Mouse (Mus musculus) kidney, embryonic 14.5 days (tissue): ENCODE results near the gene Sult3a1. TPM values are rescaled to one million over a fixed set of nuclear protein-coding genes. Genes with fewer than 3 reads are reported as not detected.
"Not testable (repeated sequence)": the region's sequence is repeated elsewhere in the genome, so short reads cannot be mapped to it uniquely, and the experiment has no call there.

Source experiments
- ATAC-seq: fragments of 200-750 bp; cut with Nextera tagmentation; 2 replicates; pipeline ENCODE4 v1.8.0; 2017; ENCODE audit warnings: moderate number of reproducible peaks, mild to moderate bottlenecking, moderate TSS enrichment, moderate library complexity; ENCODE audit not compliant: low FRiP score, low TSS enrichment
- H3K27ac ChIP-seq: fragments of 300-500 bp; sonication (generic); 2 replicates; pipeline ENCODE4 v1.5.1; 2014; ENCODE audit warnings: low read depth, mild to moderate bottlenecking, low read length, moderate library complexity, mixed read lengths
- H3K27me3 ChIP-seq: fragments of 300-500 bp; sonication (generic); 2 replicates; pipeline ENCODE4 v1.6.1; 2014; ENCODE audit warnings: mild to moderate bottlenecking, low read length; ENCODE audit not compliant: control insufficient read depth, insufficient read depth
- H3K36me3 ChIP-seq: fragments of 300-500 bp; sonication (generic); 2 replicates; pipeline ENCODE4 v1.6.1; 2014; ENCODE audit warnings: low read length, mixed read lengths; ENCODE audit not compliant: control insufficient read depth, insufficient read depth
- H3K4me1 ChIP-seq: fragments of 300-500 bp; sonication (generic); 2 replicates; pipeline ENCODE4 v1.6.1; 2014; ENCODE audit warnings: low read length, mixed read lengths; ENCODE audit not compliant: control insufficient read depth, insufficient read depth
- H3K4me2 ChIP-seq: fragments of 300-500 bp; sonication (generic); replicated peaks from 2 replicates; pipeline ENCODE4 v1.6.1; 2014; ENCODE audit warnings: low read depth, mild to moderate bottlenecking, low read length
- H3K4me3 ChIP-seq: fragments of 300-500 bp; sonication (generic); 2 replicates; pipeline ENCODE4 v1.5.1; 2014; ENCODE audit warnings: mild to moderate bottlenecking, low read length
- H3K9ac ChIP-seq: fragments of 300-500 bp; sonication (generic); 2 replicates; pipeline ENCODE4 v1.6.1; 2014; ENCODE audit warnings: low read depth, mild to moderate bottlenecking, low read length, moderate library complexity
- H3K9me3 ChIP-seq: fragments of 300-500 bp; sonication (generic); 2 replicates; pipeline ENCODE4 v1.6.1; 2016; ENCODE audit warnings: low read length; ENCODE audit not compliant: control insufficient read depth
- WGBS: fragments of 180-500 bp; shearing (Covaris S2); extraction: QIAGEN DNeasy Blood & Tissue Kit; methylation state at CpG from one replicate; pipeline ENCODE4 v1.1.7; 2014; 5-methylcytosine and 5-hydroxymethylcytosine counted together
- polyA plus RNA-seq: library from polyadenylated mRNA; unstranded; fragments of >200 nt; fragmentation: Nextera tagmentation; extraction: Ambion mirVana; gene quantifications from 2 replicates; pipeline ENCODE4 v1.2.1, GENCODE M21; 2014

Sult3a1 gene
- polyA plus RNA-seq, 1 experiment from 2014 or later, result not detected

GRCm38 (mm10) chr10:33901520-33901919 lies 44.0 kb downstream of the Sult3a1 start:
- 86% methylated on average over 1 of the region's 1 CpGs for WGBS
- H3K4me1 ChIP-seq, H3K9ac ChIP-seq: not testable (repeated sequence)

GRCm38 (mm10) chr10:33904530-33905481 lies 47.3 kb downstream of the Sult3a1 start, which contains the start of gene Rsph4a:
Gene Rsph4a (plus strand): TSS chr10:33905111.
- Histone ChIP-seq H3K9ac (0 out of 2 replicates have a peak within 1 kb of the TSS, but pooled peaks have one; percentile 12), H3K4me2 (peak within 1 kb of the TSS; percentile 57)
- ATAC-seq, result peak; percentile 98

More at GRCm38 (mm10) chr10:33901520-33901919, 44.0 kb downstream of the Sult3a1 start:
- not testable (repeated sequence) for H3K27me3 ChIP-seq, H3K27ac ChIP-seq, H3K4me2 ChIP-seq, H3K9me3 ChIP-seq, ATAC-seq, H3K4me3 ChIP-seq, H3K36me3 ChIP-seq

GRCm38 (mm10) chr10:33905489-33905888 lies 48.0 kb downstream of the Sult3a1 start:
- 4% methylated on average over 6 of the region's 6 CpGs for WGBS
- H3K9ac ChIP-seq, result 0 out of 2 replicates have a peak overlapping the region, but pooled peaks have one; percentile 12

More at GRCm38 (mm10) chr10:33904530-33905481, 47.3 kb downstream of the Sult3a1 start, which contains the start of gene Rsph4a:
- no peaks in the 10 kb centered on the region for H3K27me3 ChIP-seq
- no peak within 1 kb of the TSS for H3K27ac ChIP-seq
- H3K4me1 ChIP-seq, result 0 out of 2 replicates have a peak, but pooled peaks cover 3% of the 10 kb centered on the region
- H3K9me3 ChIP-seq, result no peaks in the 10 kb centered on the region
- 6% methylated on average over 17 of the region's 17 CpGs for WGBS
- H3K36me3 ChIP-seq, result no peaks in the 10 kb centered on the region
- H3K4me3 ChIP-seq, result peak within 1 kb of the TSS; percentile 40

More at GRCm38 (mm10) chr10:33905489-33905888, 48.0 kb downstream of the Sult3a1 start:
- H3K4me1 ChIP-seq, result 0 out of 2 replicates have a peak, but pooled peaks cover 3% of the 10 kb centered on the region
- H3K9me3 ChIP-seq, result no peaks in the 10 kb centered on the region
- no peaks in the 10 kb centered on the region for H3K27me3 ChIP-seq
- 0 out of 2 replicates have a peak, but pooled peaks have one; percentile 32 for ATAC-seq
- H3K36me3 ChIP-seq, result no peaks in the 10 kb centered on the region
- peak overlapping the region; percentile 57 for H3K4me2 ChIP-seq
- H3K4me3 ChIP-seq, result peak overlapping the region; percentile 40
- no peak overlapping the region for H3K27ac ChIP-seq

Other genes with a start within 250 kb of the Sult3a1 start
- gene Clvs2, start 233.0 kb upstream of the Sult3a1 start, polyA plus RNA-seq, result not detected in 2 replicates
- gene Sult3a2, start 71.0 kb upstream of the Sult3a1 start, polyA plus RNA-seq, result not detected in 2 replicates
- gene Rsph4a, start 47.4 kb downstream of the Sult3a1 start, polyA plus RNA-seq, result 0.06 TPM in 1 of 2 replicates, not detected in the other
- 23.2 and 24.8 TPM in 2 replicates for gene Zup1, start 93.5 kb downstream of the Sult3a1 start, polyA plus RNA-seq
- gene Rwdd1, start 161.9 kb downstream of the Sult3a1 start, polyA plus RNA-seq, result 145 and 185 TPM in 2 replicates
- gene Trappc3l, start 179.9 kb downstream of the Sult3a1 start, polyA plus RNA-seq, result not detected in 2 replicates
- not detected in 2 replicates for gene Calhm4, start 186.6 kb downstream of the Sult3a1 start, polyA plus RNA-seq
- 0.19 and 0.30 TPM in 2 replicates for gene Calhm5, start 238.8 kb downstream of the Sult3a1 start, polyA plus RNA-seq